Mouse (Mus musculus): ENCODE results near the gene Tmem267.
"Not testable (repeated sequence)": the region's sequence is repeated elsewhere in the genome, so short reads cannot be mapped to it uniquely, and the experiment has no call there.

GRCm38 (mm10) chr13:119600166-119600565, 112.3 kb downstream of the Tmem267 start:
- not testable (repeated sequence) for TF ChIP-seq CTCF (conservative IDR thresholded peaks at IDR 0.05; ENCODE audit: low read length); POU5F1 (IDR thresholded peaks at IDR 0.05; ENCODE audit: borderline replicate concordance, low read length)
